Mouse (Mus musculus) heart, embryonic 15.5 days (tissue): ENCODE data around the gene Pqlc2. TPM values are rescaled to one million over a fixed set of nuclear protein-coding genes. Genes with fewer than 3 reads are reported as not detected.

Source experiments
- ATAC-seq: fragments of 200-750 bp; cut with Nextera tagmentation; replicated peaks from 2 replicates; pipeline ENCODE4 v1.8.0; 2017; ENCODE audit warnings: low read depth, moderate TSS enrichment; ENCODE audit not compliant: insufficient number of reproducible peaks, insufficient read depth, low FRiP score
- H3K27ac ChIP-seq: fragments of 300-500 bp; sonication (generic); 2 replicates; pipeline ENCODE4 v1.5.1; 2015; ENCODE audit warnings: mild to moderate bottlenecking, inconsistent platforms
- H3K27me3 ChIP-seq: fragments of 300-500 bp; sonication (generic); 2 replicates; pipeline ENCODE4 v1.6.1; 2015; ENCODE audit warnings: inconsistent platforms
- H3K36me3 ChIP-seq: fragments of 300-500 bp; sonication (generic); 2 replicates; pipeline ENCODE4 v1.6.1; 2015; ENCODE audit warnings: mild to moderate bottlenecking, inconsistent platforms
- H3K4me1 ChIP-seq: fragments of 300-500 bp; sonication (generic); replicated peaks from 2 replicates; pipeline ENCODE4 v1.6.1; 2015; ENCODE audit warnings: inconsistent platforms
- H3K4me2 ChIP-seq: fragments of 300-500 bp; sonication (generic); 2 replicates; pipeline ENCODE4 v1.6.1; 2015; ENCODE audit warnings: inconsistent platforms, mild to moderate bottlenecking, moderate library complexity
- H3K4me3 ChIP-seq: fragments of 300-500 bp; sonication (generic); 2 replicates; pipeline ENCODE4 v1.5.1; 2015; ENCODE audit warnings: mild to moderate bottlenecking, inconsistent platforms
- H3K9ac ChIP-seq: fragments of 300-500 bp; sonication (generic); 2 replicates; pipeline ENCODE4 v1.6.1; 2015; ENCODE audit warnings: mild to moderate bottlenecking, inconsistent platforms
- H3K9me3 ChIP-seq: fragments of 300-500 bp; sonication (generic); replicated peaks from 2 replicates; pipeline ENCODE4 v1.6.1; 2016; ENCODE audit warnings: inconsistent platforms
- WGBS: fragments of 180-500 bp; shearing (Covaris S2); methylation state at CpG from one replicate; pipeline ENCODE4 v1.1.7; 2015; ENCODE audit warnings: mixed read lengths; 5-methylcytosine and 5-hydroxymethylcytosine counted together
- polyA plus RNA-seq: library from polyadenylated mRNA; unstranded; fragments of >200 nt; fragmentation: Nextera tagmentation; extraction: Ambion mirVana; gene quantifications from 2 replicates; pipeline ENCODE4 v1.2.1, GENCODE M21; 2015

Pqlc2 gene
- polyA plus RNA-seq, 1 experiment from 2014 or later: 6.8 TPM

- H3K9ac ChIP-seq: no peak overlapping the region
- H3K36me3 ChIP-seq: peaks cover 57% of the 10 kb centered on the region
- H3K9me3 ChIP-seq: no peaks in the 10 kb centered on the region
- H3K4me1 ChIP-seq: peaks cover 9% of the 10 kb centered on the region
- H3K27ac ChIP-seq: no peak overlapping the region
- no peaks in the 10 kb centered on the region for H3K27me3 ChIP-seq
- no peak overlapping the region for H3K4me3 ChIP-seq
- 88% methylated on average over 6 of the region's 6 CpGs for WGBS
- no peak overlapping the region for H3K4me2 ChIP-seq
- no peak for ATAC-seq
Measured at GRCm38 (mm10) chr4:139262981-139263380, 47.5 kb downstream of the Pqlc2 start.

- 78% methylated on average over 11 of the region's 11 CpGs for WGBS
Measured at GRCm38 (mm10) chr4:139259302-139259871, 51.1 kb downstream of the Pqlc2 start.

GRCm38 (mm10) chr4:139258621-139259301 lies 51.7 kb downstream of the Pqlc2 start:
- no peak overlapping the region for H3K4me2 ChIP-seq

More at GRCm38 (mm10) chr4:139259302-139259871, 51.1 kb downstream of the Pqlc2 start:
- Histone ChIP-seq H3K9ac (no peak overlapping the region), H3K27me3 (no peaks in the 10 kb centered on the region), H3K4me2 (no peak overlapping the region), H3K36me3 (peaks cover 60% of the 10 kb centered on the region), H3K27ac (peak overlapping the region; percentile 18; the same call in 1 of the 2 replicates), H3K4me3 (no peak overlapping the region), H3K9me3 (no peaks in the 10 kb centered on the region), H3K4me1 (no peaks in the 10 kb centered on the region; the same call in 1 of the 2 replicates)
- no peak for ATAC-seq

GRCm38 (mm10) chr4:139256708-139257107 lies 53.8 kb downstream of the Pqlc2 start:
- H3K27me3 ChIP-seq: no peaks in the 10 kb centered on the region
- no peak overlapping the region for H3K9ac ChIP-seq
- H3K36me3 ChIP-seq: peaks cover 34% of the 10 kb centered on the region
- H3K4me3 ChIP-seq: no peak overlapping the region
- no peak overlapping the region for H3K27ac ChIP-seq
- WGBS: 85% methylated on average over 8 of the region's 8 CpGs
- peaks cover 8% of the 10 kb centered on the region for H3K4me1 ChIP-seq
- no peaks in the 10 kb centered on the region for H3K9me3 ChIP-seq
- no peak for ATAC-seq
- H3K4me2 ChIP-seq: no peak overlapping the region

More at GRCm38 (mm10) chr4:139258621-139259301, 51.7 kb downstream of the Pqlc2 start:
- no peak for ATAC-seq
- Histone ChIP-seq H3K9ac (no peak overlapping the region), H3K36me3 (peaks cover 54% of the 10 kb centered on the region), H3K9me3 (no peaks in the 10 kb centered on the region), H3K27me3 (no peaks in the 10 kb centered on the region), H3K27ac (peak overlapping the region; percentile 18; the same call in 1 of the 2 replicates), H3K4me1 (no peaks in the 10 kb centered on the region; the same call in 1 of the 2 replicates), H3K4me3 (no peak overlapping the region)
- WGBS: 62% methylated on average over 6 of the region's 6 CpGs

- 72% methylated on average over 4 of the region's 4 CpGs for WGBS
- no peak overlapping the region for H3K4me2 ChIP-seq
- no peak overlapping the region for H3K27ac ChIP-seq
- H3K36me3 ChIP-seq: peaks cover 30% of the 10 kb centered on the region
- no peaks in the 10 kb centered on the region for H3K9me3 ChIP-seq
- peaks cover 14% of the 10 kb centered on the region for H3K4me1 ChIP-seq
- no peaks in the 10 kb centered on the region for H3K27me3 ChIP-seq
- no peak overlapping the region for H3K4me3 ChIP-seq
- ATAC-seq: no peak
- no peak overlapping the region for H3K9ac ChIP-seq
Measured at GRCm38 (mm10) chr4:139256146-139256545, 54.4 kb downstream of the Pqlc2 start.

GRCm38 (mm10) chr4:139253206-139253605 lies 57.3 kb downstream of the Pqlc2 start:
- Histone ChIP-seq H3K9ac (no peak overlapping the region), H3K27me3 (no peaks in the 10 kb centered on the region), H3K4me2 (no peak overlapping the region), H3K9me3 (no peaks in the 10 kb centered on the region), H3K4me3 (no peak overlapping the region), H3K4me1 (peaks cover 43% of the 10 kb centered on the region), H3K36me3 (peaks cover 12% of the 10 kb centered on the region), H3K27ac (0 out of 2 replicates have a peak overlapping the region, but pooled peaks have one; percentile 7)
- no peak for ATAC-seq
- WGBS: 81% methylated on average over 9 of the region's 9 CpGs

GRCm38 (mm10) chr4:139252051-139252760 lies 58.3 kb downstream of the Pqlc2 start:
- no peak overlapping the region for H3K9ac ChIP-seq
- H3K4me1 ChIP-seq: peaks cover 51% of the 10 kb centered on the region
- no peaks in the 10 kb centered on the region for H3K9me3 ChIP-seq
- peak overlapping the region; percentile 46 for H3K27ac ChIP-seq
- H3K4me2 ChIP-seq: no peak overlapping the region
- no peak overlapping the region for H3K4me3 ChIP-seq
- WGBS: 54% methylated on average over 22 of the region's 22 CpGs
- H3K36me3 ChIP-seq: peaks cover 3% of the 10 kb centered on the region; the same call in 1 of the 2 replicates
- H3K27me3 ChIP-seq: no peaks in the 10 kb centered on the region
- 0 out of 2 replicates have a peak, but pooled peaks have one; percentile 42 for ATAC-seq

- Histone ChIP-seq H3K4me1 (peaks cover 65% of the 10 kb centered on the region), H3K27me3 (no peaks in the 10 kb centered on the region), H3K27ac (peak overlapping the region; percentile 46), H3K9ac (no peak overlapping the region), H3K4me2 (no peak overlapping the region), H3K9me3 (no peaks in the 10 kb centered on the region), H3K4me3 (no peak overlapping the region), H3K36me3 (no peaks in the 10 kb centered on the region)
- no peak for ATAC-seq
- WGBS: 31% methylated on average over 8 of the region's 8 CpGs
Measured at GRCm38 (mm10) chr4:139250886-139251285, 59.6 kb downstream of the Pqlc2 start.

- Histone ChIP-seq H3K36me3 (no peaks in the 10 kb centered on the region), H3K4me1 (peaks cover 70% of the 10 kb centered on the region), H3K4me3 (no peak overlapping the region), H3K27ac (peak overlapping the region; percentile 46), H3K9me3 (no peaks in the 10 kb centered on the region), H3K27me3 (no peaks in the 10 kb centered on the region), H3K9ac (no peak overlapping the region), H3K4me2 (no peak overlapping the region)
- no peak for ATAC-seq
- WGBS: 41% methylated on average over 5 of the region's 5 CpGs
Measured at GRCm38 (mm10) chr4:139250043-139250442, 60.5 kb downstream of the Pqlc2 start.

- H3K4me3 ChIP-seq: no peak overlapping the region
- H3K27me3 ChIP-seq: no peaks in the 10 kb centered on the region
- 0 out of 2 replicates have a peak overlapping the region, but pooled peaks have one; percentile 46 for H3K27ac ChIP-seq
- no peaks in the 10 kb centered on the region for H3K9me3 ChIP-seq
- WGBS: 84% methylated on average over 5 of the region's 5 CpGs
- H3K36me3 ChIP-seq: no peaks in the 10 kb centered on the region
- no peak overlapping the region for H3K4me2 ChIP-seq
- peaks cover 78% of the 10 kb centered on the region for H3K4me1 ChIP-seq
- ATAC-seq: no peak
- no peak overlapping the region for H3K9ac ChIP-seq
Measured at GRCm38 (mm10) chr4:139248736-139249135, 61.8 kb downstream of the Pqlc2 start.

GRCm38 (mm10) chr4:139247966-139248365 lies 62.5 kb downstream of the Pqlc2 start:
- no peaks in the 10 kb centered on the region for H3K27me3 ChIP-seq
- peaks cover 77% of the 10 kb centered on the region for H3K4me1 ChIP-seq
- WGBS: 74% methylated on average over 7 of the region's 7 CpGs
- ATAC-seq: no peak
- no peak overlapping the region for H3K9ac ChIP-seq
- H3K4me2 ChIP-seq: no peak overlapping the region
- H3K27ac ChIP-seq: no peak overlapping the region
- H3K4me3 ChIP-seq: no peak overlapping the region
- no peaks in the 10 kb centered on the region for H3K36me3 ChIP-seq
- H3K9me3 ChIP-seq: no peaks in the 10 kb centered on the region
